Mouse (Mus musculus) forebrain, postnatal 0 days (tissue): Measurements from ENCODE around the gene D130043K22Rik. TPM values are rescaled to one million over a fixed set of nuclear protein-coding genes. Genes with fewer than 3 reads are reported as not detected.
"Not testable (repeated sequence)": the region's sequence is repeated elsewhere in the genome, so short reads cannot be mapped to it uniquely, and the experiment has no call there.

ENCODE experiments used
- ATAC-seq: fragments of 200-750 bp; cut with Nextera tagmentation; 2 replicates; pipeline ENCODE4 v1.8.0; 2017; ENCODE audit warnings: mild to moderate bottlenecking, moderate library complexity
- DNase-seq: peaks from one replicate; pipeline ENCODE4 v3.0.0-alpha.2; 2015
- H3K27ac ChIP-seq: fragments of 300-500 bp; sonication (generic); 2 replicates; pipeline ENCODE4 v1.5.1; 2014; ENCODE audit warnings: low read depth, mild to moderate bottlenecking, antibody characterized with exemption, low read length, moderate library complexity, mixed read lengths
- H3K27me3 ChIP-seq: fragments of 300-500 bp; sonication (generic); 2 replicates; pipeline ENCODE4 v1.6.1; 2014; ENCODE audit warnings: mild to moderate bottlenecking, low read length, mixed read lengths; ENCODE audit not compliant: insufficient read depth
- H3K36me3 ChIP-seq: fragments of 300-500 bp; sonication (generic); 2 replicates; pipeline ENCODE4 v1.6.1; 2014; ENCODE audit warnings: mild to moderate bottlenecking, moderate library complexity; ENCODE audit not compliant: insufficient read depth
- H3K4me1 ChIP-seq: fragments of 300-500 bp; sonication (generic); 2 replicates; pipeline ENCODE4 v1.6.1; 2014; ENCODE audit warnings: antibody characterized with exemption; ENCODE audit not compliant: insufficient read depth
- H3K4me2 ChIP-seq: fragments of 300-500 bp; sonication (generic); 2 replicates; pipeline ENCODE4 v1.6.1; 2014; ENCODE audit warnings: low read depth, mild to moderate bottlenecking, moderate library complexity
- H3K4me3 ChIP-seq: fragments of 300-500 bp; sonication (generic); 2 replicates; pipeline ENCODE4 v1.5.1; 2014; ENCODE audit warnings: low read depth, low read length, mixed read lengths
- H3K9ac ChIP-seq: fragments of 300-500 bp; sonication (generic); 2 replicates; pipeline ENCODE4 v1.6.1; 2014; ENCODE audit warnings: mild to moderate bottlenecking
- H3K9me3 ChIP-seq: fragments of 300-500 bp; sonication (generic); 2 replicates; pipeline ENCODE4 v1.6.1; 2016; ENCODE audit warnings: low read length
- CTCF ChIP-seq: sonication (generic); IDR thresholded peaks from 2 replicates; pipeline ENCODE4 v1.5.1; 2016; ENCODE audit warnings: antibody characterized with exemption, control low read depth, low read depth
- WGBS: fragments of 180-500 bp; shearing (Covaris S2); extraction: QIAGEN DNeasy Blood & Tissue Kit; methylation state at CpG from one replicate; pipeline ENCODE4 v1.1.7; 2014; 5-methylcytosine and 5-hydroxymethylcytosine counted together
- polyA plus RNA-seq: library from polyadenylated mRNA; unstranded; fragments of >200 nt; fragmentation: Nextera tagmentation; extraction: Ambion mirVana; gene quantifications from 2 replicates; pipeline ENCODE4 v1.2.1, GENCODE M21; 2015
- total RNA-seq: library from RNA; depleted of rRNA; stranded (reverse); fragments of >200 nt; gene quantifications from 2 replicates; pipeline ENCODE4 v1.2.3, GENCODE M21; 2014

Gene D130043K22Rik
- total and polyA plus RNA-seq, 2 experiments from 2014 or later: 5.6 to 13.1 TPM

- Histone ChIP-seq H3K27ac (peak overlapping the region; percentile 86), H3K27me3 (no peaks in the 10 kb centered on the region), H3K4me1 (peaks cover 21% of the 10 kb centered on the region; the same call in 1 of the 2 replicates), H3K36me3 (no peaks in the 10 kb centered on the region; the same call in 1 of the 2 replicates), H3K9ac (peak overlapping the region; percentile 90), H3K9me3 (no peaks in the 10 kb centered on the region), H3K4me2 (peak overlapping the region; percentile 83), H3K4me3 (peak overlapping the region; percentile 64)
- no peak for DNase-seq
- no peak for TF ChIP-seq CTCF
- WGBS: 4% methylated on average over 21 of the region's 21 CpGs
- no peak; the same call in 1 of the 2 replicates for ATAC-seq
Measured at GRCm38 (mm10) chr13:24832131-24832810, 12.7 kb upstream of the D130043K22Rik start.

GRCm38 (mm10) chr13:24832811-24833155 is 12.2 kb upstream of the D130043K22Rik start:
- DNase-seq: no peak
- ATAC-seq: no peak
- Histone ChIP-seq H3K9ac (peak overlapping the region; percentile 90; the same call in 1 of the 2 replicates), H3K9me3 (no peaks in the 10 kb centered on the region), H3K4me1 (peaks cover 21% of the 10 kb centered on the region; the same call in 1 of the 2 replicates), H3K27ac (no peak overlapping the region), H3K4me3 (peak overlapping the region; percentile 64), H3K27me3 (no peaks in the 10 kb centered on the region), H3K36me3 (no peaks in the 10 kb centered on the region; the same call in 1 of the 2 replicates), H3K4me2 (peak overlapping the region; percentile 83)
- 46% methylated on average over 2 of the region's 2 CpGs for WGBS
- TF ChIP-seq CTCF: no peak

- WGBS: 87% methylated on average over 8 of the region's 8 CpGs
Measured at GRCm38 (mm10) chr13:24837765-24838164, 7.2 kb upstream of the D130043K22Rik start.

GRCm38 (mm10) chr13:24839831-24840230 is 5.1 kb upstream of the D130043K22Rik start:
- no peaks in the 10 kb centered on the region for H3K9me3 ChIP-seq
- no peak for ATAC-seq
- H3K4me1 ChIP-seq: no peaks in the 10 kb centered on the region
- no peaks in the 10 kb centered on the region for H3K27me3 ChIP-seq
- no peak for TF ChIP-seq CTCF
- 78% methylated on average over 3 of the region's 3 CpGs for WGBS
- H3K9ac ChIP-seq: no peak overlapping the region
- H3K27ac ChIP-seq: no peak overlapping the region
- no peak for DNase-seq
- H3K4me2 ChIP-seq: no peak overlapping the region
- no peak overlapping the region for H3K4me3 ChIP-seq
- peaks cover 5% of the 10 kb centered on the region; the same call in 1 of the 2 replicates for H3K36me3 ChIP-seq

More at GRCm38 (mm10) chr13:24837765-24838164, 7.2 kb upstream of the D130043K22Rik start:
- H3K9me3 ChIP-seq, H3K4me2 ChIP-seq, DNase-seq, H3K9ac ChIP-seq, H3K27me3 ChIP-seq, H3K4me3 ChIP-seq, H3K36me3 ChIP-seq, H3K27ac ChIP-seq, ATAC-seq: not testable (repeated sequence)
- peaks cover 10% of the 10 kb centered on the region; the same call in 1 of the 2 replicates for H3K4me1 ChIP-seq

GRCm38 (mm10) chr13:24841702-24842101 is 3.2 kb upstream of the D130043K22Rik start:
- ATAC-seq (no peak), DNase-seq (no peak)
- H3K4me3 ChIP-seq: no peak overlapping the region
- H3K9me3 ChIP-seq: no peaks in the 10 kb centered on the region
- H3K36me3 ChIP-seq: peaks cover 5% of the 10 kb centered on the region; the same call in 1 of the 2 replicates
- no peak for TF ChIP-seq CTCF
- H3K27me3 ChIP-seq: no peaks in the 10 kb centered on the region
- no peaks in the 10 kb centered on the region for H3K4me1 ChIP-seq
- no peak overlapping the region for H3K27ac ChIP-seq
- no peak overlapping the region for H3K4me2 ChIP-seq
- H3K9ac ChIP-seq: no peak overlapping the region
- WGBS: 90% methylated on average over 3 of the region's 3 CpGs

GRCm38 (mm10) chr13:24849318-24849717 is 4.4 kb downstream of the D130043K22Rik start:
- 90% methylated on average over 4 of the region's 4 CpGs for WGBS
- no peak overlapping the region for H3K4me2 ChIP-seq
- TF ChIP-seq CTCF: no peak
- H3K27me3 ChIP-seq: no peaks in the 10 kb centered on the region
- no peak for ATAC-seq
- H3K27ac ChIP-seq: no peak overlapping the region
- H3K36me3 ChIP-seq: no peaks in the 10 kb centered on the region
- no peaks in the 10 kb centered on the region for H3K9me3 ChIP-seq
- no peak overlapping the region for H3K9ac ChIP-seq
- DNase-seq: no peak
- H3K4me3 ChIP-seq: no peak overlapping the region
- H3K4me1 ChIP-seq: no peaks in the 10 kb centered on the region

GRCm38 (mm10) chr13:24851989-24852388 is 7.1 kb downstream of the D130043K22Rik start:
- Histone ChIP-seq H3K27ac (no peak overlapping the region), H3K4me1 (no peaks in the 10 kb centered on the region), H3K4me3 (no peak overlapping the region), H3K4me2 (no peak overlapping the region), H3K36me3 (0 out of 2 replicates have a peak, but pooled peaks cover 3% of the 10 kb centered on the region), H3K9me3 (no peaks in the 10 kb centered on the region), H3K27me3 (no peaks in the 10 kb centered on the region), H3K9ac (no peak overlapping the region)
- 97% methylated on average over 2 of the region's 2 CpGs for WGBS
- DNase-seq (no peak), ATAC-seq (no peak)
- no peak for TF ChIP-seq CTCF
